ENCODE assay signal across 19 mouse cellular contexts in genomic region chr5:32058481-32059253, GRCm38 (mm10).
DNase-seq lines count a peak whose midpoint lies in the region; ATAC-seq and TF ChIP-seq lines count a peak whose summit lies in the region.
"Had no signal": no experiment of that assay in that cellular context is flagged by ENCODE, and none has a peak within 500 bp of the region (broad histone marks: within the 10 kb centered on the region; RNA-seq: fewer than 3 reads in every experiment).

No protein-coding gene starts in this region.

- H3K36me3 ChIP-seq in forebrain, embryonic 16.5 days (ENCODE audit: control insufficient read depth, insufficient read depth), result no peaks in the 10 kb centered on the region
- H3K36me3 ChIP-seq in forebrain, embryonic 15.5 days, result no peaks in the 10 kb centered on the region
- H3K36me3 ChIP-seq in kidney, postnatal 0 days (ENCODE audit: insufficient read depth, low read length), result no peaks in the 10 kb centered on the region
- H3K36me3 ChIP-seq in midbrain, embryonic 16.5 days (ENCODE audit: control insufficient read depth, insufficient read depth, low read length), result no peaks in the 10 kb centered on the region
- no peaks in the 10 kb centered on the region for H3K36me3 ChIP-seq in midbrain, embryonic 10.5 days
- no peaks in the 10 kb centered on the region for H3K36me3 ChIP-seq in stomach, postnatal 0 days (ENCODE audit: control insufficient read depth, insufficient read depth, low read length)
- H3K36me3 ChIP-seq: midbrain, embryonic 13.5 days had no signal

- TF ChIP-seq EP300 in stomach, postnatal 0 days (optimal IDR thresholded peaks at IDR 0.05), result no peak

- 74% methylated on average over 8 of the region's 8 CpGs for WGBS in forebrain, embryonic 16.5 days
- WGBS in forebrain, embryonic 15.5 days, result 72% methylated on average over 8 of the region's 8 CpGs
- WGBS in kidney, postnatal 0 days, result 60% methylated on average over 8 of the region's 8 CpGs
- WGBS in midbrain, embryonic 16.5 days, result 73% methylated on average over 8 of the region's 8 CpGs
- WGBS in midbrain, embryonic 10.5 days, result 83% methylated on average over 8 of the region's 8 CpGs
- 18% methylated on average over 8 of the region's 8 CpGs for WGBS in stomach, postnatal 0 days

- TF ChIP-seq CTCF in kidney, postnatal 0 days (IDR thresholded peaks at IDR 0.05; ENCODE audit: low read depth), result no peak
- TF ChIP-seq CTCF in stomach, postnatal 0 days (IDR thresholded peaks at IDR 0.05; ENCODE audit: low read depth), result no peak

- no peak overlapping the region for H3K4me3 ChIP-seq in forebrain, embryonic 16.5 days (replicated peaks; ENCODE audit: low read length)
- H3K4me3 ChIP-seq in forebrain, embryonic 15.5 days, result no peak overlapping the region
- no peak overlapping the region for H3K4me3 ChIP-seq in kidney, postnatal 0 days (replicated peaks; ENCODE audit: low read depth, low read length)
- H3K4me3 ChIP-seq in midbrain, embryonic 16.5 days (ENCODE audit: low read depth, low read length), result no peak overlapping the region
- no peak overlapping the region for H3K4me3 ChIP-seq in midbrain, embryonic 10.5 days
- 0 out of 2 replicates have a peak overlapping the region, but pooled peaks have one; percentile 0 for H3K4me3 ChIP-seq in stomach, postnatal 0 days (ENCODE audit: low read depth, low read length)
- H3K4me3 ChIP-seq: heart, embryonic 12.5 days; midbrain, embryonic 13.5 days had no signal

- H3K9me3 ChIP-seq in forebrain, embryonic 16.5 days (ENCODE audit: control insufficient read depth, low read length), result no peaks in the 10 kb centered on the region
- no peaks in the 10 kb centered on the region for H3K9me3 ChIP-seq in forebrain, embryonic 15.5 days
- H3K9me3 ChIP-seq in kidney, postnatal 0 days (replicated peaks; ENCODE audit: low read length), result no peaks in the 10 kb centered on the region
- no peaks in the 10 kb centered on the region for H3K9me3 ChIP-seq in midbrain, embryonic 16.5 days (replicated peaks; ENCODE audit: control insufficient read depth, low read length, poor library complexity, severe bottlenecking)
- H3K9me3 ChIP-seq in midbrain, embryonic 10.5 days (replicated peaks), result no peaks in the 10 kb centered on the region
- no peaks in the 10 kb centered on the region for H3K9me3 ChIP-seq in stomach, postnatal 0 days (ENCODE audit: control insufficient read depth, low read length)
- H3K9me3 ChIP-seq: midbrain, embryonic 13.5 days had no signal

- no peaks in the 10 kb centered on the region; the same call in 1 of the 2 replicates for H3K4me1 ChIP-seq in forebrain, embryonic 16.5 days (replicated peaks; ENCODE audit: control insufficient read depth, insufficient read depth, low read length)
- H3K4me1 ChIP-seq in forebrain, embryonic 15.5 days, result no peaks in the 10 kb centered on the region
- H3K4me1 ChIP-seq in kidney, postnatal 0 days (replicated peaks; ENCODE audit: insufficient read depth, low read length), result no peaks in the 10 kb centered on the region
- no peaks in the 10 kb centered on the region for H3K4me1 ChIP-seq in midbrain, embryonic 16.5 days (ENCODE audit: control insufficient read depth, insufficient read depth, low read length)
- H3K4me1 ChIP-seq in midbrain, embryonic 10.5 days, result peaks cover 10% of the 10 kb centered on the region; the same call in 1 of the 2 replicates
- H3K4me1 ChIP-seq in stomach, postnatal 0 days (replicated peaks; ENCODE audit: control insufficient read depth, insufficient read depth), result no peaks in the 10 kb centered on the region; the same call in 1 of the 2 replicates
- H3K4me1 ChIP-seq: midbrain, embryonic 13.5 days had no signal

- no peaks in the 10 kb centered on the region for H3K27me3 ChIP-seq in forebrain, embryonic 16.5 days (replicated peaks; ENCODE audit: control insufficient read depth, insufficient read depth, low read length)
- H3K27me3 ChIP-seq in forebrain, embryonic 15.5 days, result no peaks in the 10 kb centered on the region
- no peaks in the 10 kb centered on the region for H3K27me3 ChIP-seq in kidney, postnatal 0 days (ENCODE audit: insufficient read depth, low read length)
- no peaks in the 10 kb centered on the region for H3K27me3 ChIP-seq in midbrain, embryonic 16.5 days (ENCODE audit: control insufficient read depth, insufficient read depth, low read depth, low read length)
- H3K27me3 ChIP-seq in midbrain, embryonic 10.5 days (ENCODE audit: low read depth, poor library complexity, severe bottlenecking), result no peaks in the 10 kb centered on the region
- no peaks in the 10 kb centered on the region for H3K27me3 ChIP-seq in stomach, postnatal 0 days (ENCODE audit: control insufficient read depth, insufficient read depth, low read length)
- H3K27me3 ChIP-seq: heart, embryonic 12.5 days; midbrain, embryonic 13.5 days had no signal

- H3K27ac ChIP-seq in forebrain, embryonic 16.5 days (ENCODE audit: low read length), result 0 out of 2 replicates have a peak overlapping the region, but pooled peaks have one; percentile 47
- no peak overlapping the region for H3K27ac ChIP-seq in forebrain, embryonic 15.5 days (replicated peaks)
- H3K27ac ChIP-seq in kidney, postnatal 0 days, result peak overlapping the region; percentile 63
- H3K27ac ChIP-seq in midbrain, embryonic 16.5 days (ENCODE audit: low read length), result no peak overlapping the region
- no peak overlapping the region for H3K27ac ChIP-seq in midbrain, embryonic 10.5 days (replicated peaks)
- peak overlapping the region; percentile 85 for H3K27ac ChIP-seq in stomach, postnatal 0 days (replicated peaks)
- H3K27ac ChIP-seq: macrophage; midbrain, embryonic 13.5 days had no signal

- DNase-seq in kidney, postnatal 0 days (ENCODE audit: low spot score), result no peak
- no peak for DNase-seq in kidney, postnatal 14 days
- DNase-seq in midbrain, embryonic 10.5 days (ENCODE audit: low spot score), result no peak
- DNase-seq in stomach, postnatal 0 days (ENCODE audit: low spot score), result no peak
- no peak for DNase-seq in gastrocnemius, adult 18-20 months (ENCODE audit: low spot score)
- DNase-seq: adrenal gland, postnatal 25 days; cerebellum, postnatal 14 days; gastrocnemius, postnatal 10 days; kidney, adult 11 months; layer of hippocampus, adult 9-11 months; thymus, adult 18-20 months had no signal

- H3K9ac ChIP-seq in forebrain, embryonic 16.5 days (replicated peaks; ENCODE audit: low read depth, low read length), result no peak overlapping the region
- H3K9ac ChIP-seq in forebrain, embryonic 15.5 days (replicated peaks), result no peak overlapping the region
- H3K9ac ChIP-seq in kidney, postnatal 0 days (ENCODE audit: low read depth, low read length), result no peak overlapping the region
- no peak overlapping the region for H3K9ac ChIP-seq in midbrain, embryonic 16.5 days (ENCODE audit: low read depth, low read length)
- no peak overlapping the region for H3K9ac ChIP-seq in stomach, postnatal 0 days (ENCODE audit: low read length)
- H3K9ac ChIP-seq: heart, embryonic 12.5 days; midbrain, embryonic 13.5 days had no signal

- H3K4me2 ChIP-seq in forebrain, embryonic 16.5 days (ENCODE audit: low read length), result no peak overlapping the region
- no peak overlapping the region for H3K4me2 ChIP-seq in forebrain, embryonic 15.5 days (replicated peaks)
- H3K4me2 ChIP-seq in kidney, postnatal 0 days (ENCODE audit: low read length), result peak overlapping the region; percentile 28
- H3K4me2 ChIP-seq in midbrain, embryonic 16.5 days (ENCODE audit: low read length), result no peak overlapping the region
- H3K4me2 ChIP-seq in stomach, postnatal 0 days (replicated peaks; ENCODE audit: low read depth), result peak overlapping the region; percentile 31; the same call in 1 of the 2 replicates
- H3K4me2 ChIP-seq: heart, embryonic 12.5 days; liver, embryonic 11.5 days; midbrain, embryonic 13.5 days had no signal

- ATAC-seq in forebrain, embryonic 16.5 days, result no peak
- ATAC-seq in forebrain, embryonic 15.5 days (replicated peaks), result no peak
- no peak for ATAC-seq in kidney, postnatal 0 days (replicated peaks; ENCODE audit: low FRiP score, low read depth)
- ATAC-seq in midbrain, embryonic 16.5 days, result peak; percentile 32; the same call in 1 of the 2 replicates
- ATAC-seq in stomach, postnatal 0 days (ENCODE audit: low FRiP score, low TSS enrichment), result peak; percentile 51; the same call in 1 of the 2 replicates
- ATAC-seq: activated CD4-positive, CD25-positive, alpha-beta regulatory T cell, adult 4 months; midbrain, embryonic 13.5 days had no signal

Comparison
In these comparisons a context has a peak if more than half of its experiments do, and no peak if none do; other contexts are left out.
1. H3K27ac ChIP-seq: peak in forebrain, embryonic 16.5 days (single experiment), kidney, postnatal 0 days (single experiment) and stomach, postnatal 0 days (single experiment); none in forebrain, embryonic 15.5 days (single experiment), midbrain, embryonic 16.5 days (single experiment) and midbrain, embryonic 10.5 days (single experiment).
2. ATAC-seq: peak in midbrain, embryonic 16.5 days (single experiment) and stomach, postnatal 0 days (single experiment); none in forebrain, embryonic 16.5 days (single experiment), forebrain, embryonic 15.5 days (single experiment) and kidney, postnatal 0 days (single experiment).
3. H3K4me2 ChIP-seq: peak in kidney, postnatal 0 days (single experiment) and stomach, postnatal 0 days (single experiment); none in forebrain, embryonic 16.5 days (single experiment), forebrain, embryonic 15.5 days (single experiment) and midbrain, embryonic 16.5 days (single experiment).